Mouse (Mus musculus): ENCODE data around the gene Plpp2.
A peak's percentile ranks its signal among the peaks of the same experiment; 100 is the strongest.

DNA sequence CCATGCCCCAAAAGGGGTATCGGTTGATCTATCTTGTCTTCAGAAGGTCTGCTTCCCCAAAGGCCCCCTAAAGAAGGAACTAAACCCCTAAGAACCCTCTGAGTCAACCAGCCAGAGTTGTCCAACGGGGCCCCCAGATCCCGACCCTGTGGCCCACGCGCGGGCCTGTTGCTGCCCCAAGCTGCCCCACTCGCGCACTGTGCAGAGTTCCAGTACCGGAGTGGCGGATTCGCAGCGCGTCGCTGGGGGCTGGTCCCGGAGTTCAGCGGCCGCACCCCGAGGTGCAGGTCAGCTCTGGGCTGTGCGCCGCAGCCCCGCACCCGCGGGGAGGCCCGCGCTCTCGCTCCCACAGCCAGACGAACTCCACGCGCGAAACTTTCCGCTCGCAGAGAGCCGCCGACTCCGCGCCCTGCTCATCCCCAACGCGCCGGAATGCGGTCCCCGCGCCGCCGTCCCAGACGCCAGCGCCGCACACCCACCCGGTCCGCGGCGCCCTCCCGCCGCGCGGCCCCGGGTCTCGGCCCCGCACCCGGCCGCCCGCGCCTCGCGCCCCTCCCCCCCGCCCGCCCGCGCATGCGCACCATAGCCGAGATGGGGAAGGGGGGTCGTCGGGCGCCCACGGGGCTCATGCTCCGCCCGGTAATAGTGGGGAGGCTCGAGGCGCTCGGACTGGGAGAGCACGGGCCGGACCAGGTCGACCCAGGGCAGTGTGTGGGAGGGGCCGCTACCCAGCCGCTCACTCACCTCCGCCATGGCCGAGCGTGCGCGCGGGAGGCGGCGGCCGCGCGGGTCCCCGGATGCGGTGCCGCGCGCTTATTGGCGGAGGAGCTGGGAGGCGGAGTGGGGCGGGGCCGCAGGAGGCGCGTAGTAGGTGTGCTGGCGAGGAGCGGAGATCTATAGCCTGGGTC lies 21.0 kb upstream of the Plpp2 start, which contains the start of gene Mier2:
- TF ChIP-seq CTCF (IDR thresholded peaks at IDR 0.05; ENCODE audit: extremely low read depth, insufficient read depth, low read length) (no peak), POLR2A (IDR thresholded peaks at IDR 0.05; ENCODE audit: extremely low read depth, insufficient read depth, low read length) (0 out of 2 replicates have a peak, but pooled peaks have one; percentile 25)
